Mouse (Mus musculus) kidney, adult 11 months (tissue): ENCODE results near the gene Osbpl10.

ENCODE experiments used
- DNase-seq: peaks from one replicate; pipeline ENCODE4 v3.0.0; 2022

Osbpl10 gene

DNA sequence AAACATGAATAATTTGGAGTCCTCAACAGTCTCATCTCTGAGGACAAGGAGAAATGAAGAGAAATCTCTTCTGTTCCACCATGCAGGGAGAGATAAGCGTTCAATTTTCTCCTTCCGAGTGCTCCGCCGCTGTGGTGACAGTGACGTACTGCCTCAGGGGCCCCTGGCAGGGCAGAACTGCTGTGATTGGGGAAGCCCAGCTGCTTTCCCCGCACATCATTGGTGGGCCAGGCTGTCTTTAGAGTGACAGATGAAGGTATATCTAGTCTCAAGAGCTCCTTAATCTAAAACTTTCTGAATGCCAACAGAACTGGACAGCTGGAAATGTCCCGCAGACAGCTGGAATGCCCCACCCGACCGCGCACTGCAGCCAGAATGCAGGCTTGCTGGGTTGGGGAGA lies 118.1 kb downstream of the Osbpl10 start:
- no peak for DNase-seq

DNA sequence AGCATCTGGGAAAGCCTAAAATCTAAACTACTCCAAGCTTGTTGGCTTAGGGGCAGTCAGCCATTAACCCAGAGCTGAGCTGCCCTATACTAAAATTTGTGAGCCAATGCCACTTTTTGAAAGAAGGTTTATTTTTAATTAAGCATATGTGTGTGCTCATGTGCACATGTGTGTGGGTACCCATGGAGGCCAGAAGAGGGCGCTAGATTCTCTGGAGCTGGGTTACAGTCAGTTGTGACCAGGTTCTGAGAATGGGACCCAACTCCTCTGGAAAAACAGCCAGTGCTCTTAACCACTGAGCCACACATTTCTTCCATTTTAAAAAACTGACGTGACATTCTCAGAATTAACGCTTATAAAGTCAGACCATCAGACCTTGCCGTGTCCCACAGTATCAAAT lies 119.0 kb downstream of the Osbpl10 start:
- DNase-seq = no peak

DNA sequence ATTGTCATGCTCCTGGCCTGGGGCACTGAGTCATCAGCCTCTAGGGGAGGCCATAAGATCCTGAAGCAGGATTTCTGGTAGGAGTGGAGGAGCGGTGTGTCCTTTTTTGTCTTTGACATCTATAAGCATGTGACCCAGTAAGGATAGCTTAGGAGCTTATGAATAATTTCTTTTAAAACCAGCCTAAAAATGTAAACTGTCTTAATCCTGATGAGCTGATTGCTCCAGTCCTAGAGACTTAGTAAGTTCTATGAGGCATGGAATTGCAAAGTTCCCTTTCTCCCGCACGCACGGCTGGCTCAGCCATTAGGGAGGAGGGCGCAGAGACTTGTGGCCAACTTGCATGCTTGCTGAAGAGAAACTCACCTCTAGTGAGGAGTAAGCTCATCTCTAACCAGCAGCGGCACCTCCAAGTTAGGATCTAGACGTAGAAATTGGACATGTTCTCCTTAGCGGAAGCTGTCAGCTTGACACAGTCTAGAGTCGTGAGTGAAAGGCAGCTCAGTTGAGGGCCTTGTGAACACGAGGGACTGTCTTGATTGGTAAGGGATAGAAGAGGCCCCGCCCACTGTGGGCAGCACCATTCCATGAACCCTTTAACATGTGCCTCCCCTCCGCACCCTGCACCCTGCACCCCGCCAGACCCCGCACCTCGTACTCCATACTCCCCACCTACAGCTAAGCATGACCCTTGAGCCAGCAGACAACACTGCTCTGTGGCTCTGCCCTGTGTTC lies 122.0 kb downstream of the Osbpl10 start:
- no peak for DNase-seq

DNA sequence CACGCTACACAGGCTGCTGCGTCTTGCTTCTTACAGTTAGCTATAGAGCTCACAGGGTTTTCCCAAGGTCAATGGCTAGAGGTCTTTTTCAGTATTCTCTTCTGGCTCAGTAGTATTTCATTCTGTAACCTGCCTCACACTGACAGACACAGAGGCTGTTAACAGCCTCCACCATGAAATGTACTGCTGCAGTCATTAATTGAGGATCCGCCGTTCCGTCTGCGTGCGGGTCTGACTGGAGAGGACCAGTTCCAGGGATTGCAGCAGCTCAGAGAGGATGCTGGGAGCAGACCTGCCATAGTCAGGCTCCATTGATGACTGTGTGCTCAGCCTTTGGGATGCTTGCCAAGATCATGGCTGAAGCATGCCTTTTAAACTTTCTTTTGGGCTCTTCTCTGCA lies 129.1 kb downstream of the Osbpl10 start:
- peak; percentile 23 for DNase-seq

DNA sequence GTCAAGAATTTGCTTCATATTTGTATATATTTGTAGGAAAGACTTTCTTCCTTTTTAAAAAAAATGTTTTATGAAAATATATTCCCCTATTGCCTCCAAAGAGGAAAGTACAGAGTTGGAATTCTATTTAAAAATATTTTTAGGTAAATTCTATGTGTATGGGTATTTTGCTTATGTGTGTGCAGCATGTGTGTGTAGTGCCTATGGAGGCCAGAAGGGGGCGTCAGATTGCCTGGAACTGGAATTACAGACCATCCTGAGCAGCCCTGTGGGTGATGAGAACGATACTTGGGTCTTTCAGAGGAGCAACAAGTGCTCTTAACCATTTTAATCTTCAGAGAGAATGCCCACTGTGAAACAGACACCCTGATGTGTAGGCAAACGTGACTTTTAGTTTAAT lies 132.3 kb downstream of the Osbpl10 start:
- DNase-seq = no peak

DNA sequence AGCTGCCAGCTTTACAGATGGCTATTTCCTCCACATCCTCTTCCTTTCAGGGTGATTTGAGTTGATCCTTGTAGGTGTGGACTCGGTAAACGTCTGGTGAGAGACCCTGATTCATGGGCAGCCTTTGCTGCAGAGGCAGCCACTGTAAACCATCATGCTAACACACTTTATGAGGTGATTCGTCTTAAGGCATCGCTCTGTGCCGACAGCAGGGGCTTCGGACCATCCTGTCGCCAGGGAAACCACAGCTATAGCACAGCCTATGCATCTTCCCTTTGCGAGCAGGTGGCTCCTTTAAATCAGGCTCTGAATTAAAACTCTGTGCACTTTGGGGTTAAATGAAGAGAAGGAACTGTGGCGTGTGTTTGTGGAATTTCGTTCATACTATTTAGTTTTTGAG lies 138.9 kb downstream of the Osbpl10 start:
- no peak for DNase-seq

DNA sequence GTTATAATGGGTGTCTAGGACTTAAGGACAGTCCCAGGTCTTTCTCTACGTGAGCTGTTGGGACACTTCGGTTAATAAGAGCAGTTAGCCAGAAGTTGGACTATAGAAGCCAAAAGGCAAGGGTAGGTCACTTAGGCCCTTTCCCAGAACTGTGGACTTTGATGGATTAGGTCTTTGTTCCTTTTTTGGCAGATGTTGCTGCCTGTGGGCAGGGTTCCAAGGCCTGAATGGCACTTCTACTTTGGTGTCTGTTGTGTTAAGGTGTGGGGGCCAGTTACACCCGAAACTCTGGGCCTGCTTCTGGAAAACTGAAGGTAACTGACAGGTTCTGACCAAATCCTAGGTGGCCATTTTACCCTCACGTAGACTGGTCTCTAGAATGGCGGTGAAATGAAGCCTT lies 141.9 kb downstream of the Osbpl10 start:
- peak; percentile 61 for DNase-seq

DNA sequence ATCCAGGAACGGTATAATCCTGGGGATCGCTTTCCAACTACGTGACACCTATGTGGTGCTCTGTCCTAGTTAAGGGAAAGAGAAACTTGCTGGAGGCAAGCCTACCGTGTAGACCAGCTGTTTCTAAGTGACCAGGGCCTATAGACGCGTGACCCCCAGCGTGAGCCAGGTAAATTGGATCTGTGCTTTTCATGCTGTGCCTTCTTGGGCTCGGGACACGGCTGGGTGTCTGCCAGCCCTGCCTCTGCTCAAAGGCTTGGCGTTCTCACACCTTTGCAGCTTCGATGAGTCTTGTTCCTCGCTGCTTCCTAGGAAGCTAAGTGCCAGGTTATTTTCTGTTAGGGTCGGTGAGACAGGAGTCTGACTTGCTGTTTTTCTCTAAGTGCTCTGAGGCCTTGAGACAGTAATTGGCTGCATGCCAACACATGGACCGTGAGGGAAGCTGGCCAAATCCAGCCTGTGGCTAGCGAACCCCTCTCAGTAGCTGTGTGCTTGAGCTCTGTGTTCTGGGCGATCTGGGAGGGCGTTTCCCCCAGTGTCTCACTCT lies 142.4 kb downstream of the Osbpl10 start:
- DNase-seq = peak; percentile 59

DNA sequence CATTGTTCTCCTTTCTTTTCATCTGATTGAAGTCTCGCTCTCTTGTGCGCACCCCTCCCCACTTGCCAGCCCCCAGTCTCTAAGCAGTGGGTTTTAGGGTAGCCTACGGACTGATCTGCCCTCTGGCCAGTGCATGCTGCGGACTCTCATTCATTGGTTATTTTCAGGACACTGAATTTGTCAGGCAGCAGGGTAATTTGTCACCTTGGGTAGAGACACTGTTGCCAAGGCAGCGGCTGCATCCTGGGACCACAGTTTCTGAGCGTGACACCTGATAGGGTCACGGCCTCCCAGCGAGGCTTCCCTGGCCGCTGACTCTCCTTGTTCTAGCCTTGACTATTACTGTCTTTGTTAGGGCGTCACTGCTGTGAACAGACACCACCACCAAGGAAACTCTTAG lies 149.0 kb downstream of the Osbpl10 start:
- no peak for DNase-seq

DNA sequence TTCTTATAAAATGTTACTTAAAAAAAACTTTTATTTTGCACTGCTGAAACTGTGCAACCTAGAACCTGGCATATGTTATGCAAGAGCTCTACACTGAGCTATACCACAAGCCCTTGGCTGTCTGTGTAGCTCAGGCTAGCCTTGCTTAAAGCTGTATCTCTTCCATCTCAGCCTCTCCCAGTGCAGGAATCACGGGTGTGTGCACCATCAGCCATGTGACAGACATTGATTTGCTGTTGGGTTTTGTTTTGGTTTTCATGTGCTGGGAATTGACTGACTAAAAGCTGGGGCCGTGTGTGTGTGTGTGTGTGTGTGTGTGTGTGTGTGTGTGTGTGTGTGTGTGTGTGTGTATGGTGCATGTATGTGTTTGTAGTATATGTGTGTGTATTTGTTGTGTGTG lies 155.6 kb downstream of the Osbpl10 start:
- no peak for DNase-seq

DNA sequence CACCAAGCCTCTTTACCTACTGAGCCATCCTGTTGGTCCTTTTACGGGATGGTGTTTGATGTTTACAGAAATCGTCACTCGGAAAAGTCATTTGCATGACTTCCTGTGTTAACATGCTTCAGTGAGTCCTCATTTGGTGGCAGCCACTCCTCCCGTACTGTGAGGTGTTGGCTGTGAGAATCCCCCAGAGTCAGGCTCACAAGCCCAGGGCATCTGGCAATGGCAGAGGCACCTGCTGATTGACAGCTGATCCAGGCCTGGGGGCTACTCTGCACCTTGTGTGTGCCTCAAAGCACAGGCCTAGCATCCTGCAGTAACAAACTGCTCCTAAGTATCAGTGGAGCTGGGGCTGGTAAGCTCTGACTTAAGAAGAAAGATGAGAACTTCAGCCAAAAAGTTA lies 156.4 kb downstream of the Osbpl10 start:
- DNase-seq = no peak

DNA sequence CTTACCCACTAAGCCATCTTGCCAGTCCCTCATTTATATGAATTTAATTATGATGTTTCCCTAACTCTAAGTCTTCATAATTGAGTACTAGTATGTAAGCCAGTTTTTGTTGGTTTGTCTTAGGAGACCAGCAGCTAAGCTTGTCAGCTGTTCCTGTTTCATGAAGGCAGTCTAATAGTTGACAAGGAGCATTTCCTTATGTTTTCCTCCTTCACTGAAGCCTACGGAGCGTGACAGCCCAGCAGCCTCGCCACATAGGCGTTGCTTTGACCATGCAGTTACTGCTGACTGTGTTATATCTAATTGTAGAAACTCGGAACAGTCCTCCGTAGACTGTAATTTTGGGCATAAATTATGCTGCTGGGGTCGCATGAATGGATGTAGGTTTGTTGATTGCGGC lies 157.0 kb downstream of the Osbpl10 start:
- DNase-seq = no peak

DNA sequence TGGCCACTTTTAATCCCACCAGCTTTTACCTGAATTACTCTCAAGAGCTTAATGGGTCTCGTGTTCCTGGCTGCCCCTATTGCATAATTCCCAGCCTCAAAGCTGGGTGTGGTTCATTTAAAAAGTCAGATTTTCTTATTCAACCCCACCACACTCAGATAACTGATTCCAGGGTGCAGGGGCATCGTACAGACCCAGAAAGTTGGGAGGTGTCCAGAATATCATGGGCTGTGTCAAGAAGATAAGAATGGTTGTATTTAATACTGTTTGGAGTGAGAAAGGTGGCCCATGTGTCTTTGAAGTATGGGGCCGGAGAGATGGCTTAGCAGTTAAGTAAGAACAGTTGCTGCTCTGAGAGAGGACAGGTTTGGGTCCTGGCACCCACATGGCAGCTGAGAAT lies 159.5 kb downstream of the Osbpl10 start:
- no peak for DNase-seq

DNA sequence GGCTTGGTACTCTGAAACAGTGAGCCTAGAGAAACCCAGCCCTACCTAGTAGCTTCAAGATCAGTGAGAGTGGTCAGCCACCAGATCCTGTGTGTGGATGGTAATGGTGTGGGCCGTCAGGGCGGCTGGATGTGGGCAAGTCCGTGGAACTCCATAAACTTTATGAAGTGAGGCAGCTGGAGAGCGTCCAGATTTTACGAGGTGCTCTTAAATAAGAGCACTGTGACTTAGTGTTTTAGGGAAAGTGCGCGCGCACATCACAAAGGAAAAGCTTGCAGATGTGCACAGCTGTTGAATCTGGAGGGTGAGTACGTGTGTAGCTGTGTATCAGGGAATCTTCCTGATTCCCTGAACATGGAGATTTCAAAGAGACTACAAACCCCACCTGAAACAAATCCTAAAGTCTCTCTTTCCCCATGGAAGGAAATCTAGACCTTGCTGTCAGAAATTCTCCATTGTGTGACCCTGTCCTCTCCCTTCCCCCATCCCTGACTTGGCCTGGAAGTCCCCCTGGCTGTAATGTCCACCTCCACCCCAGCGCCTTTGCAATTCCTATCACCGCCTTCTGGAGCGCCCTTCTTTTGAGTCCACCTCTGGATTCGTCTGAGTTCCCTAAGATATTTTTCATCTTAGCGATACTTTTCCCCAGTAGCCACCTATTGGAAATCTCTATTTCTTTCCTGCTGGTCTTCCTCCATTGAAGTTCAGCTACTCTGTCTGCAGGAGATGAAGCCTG lies 161.4 kb downstream of the Osbpl10 start:
- no peak for DNase-seq

DNA sequence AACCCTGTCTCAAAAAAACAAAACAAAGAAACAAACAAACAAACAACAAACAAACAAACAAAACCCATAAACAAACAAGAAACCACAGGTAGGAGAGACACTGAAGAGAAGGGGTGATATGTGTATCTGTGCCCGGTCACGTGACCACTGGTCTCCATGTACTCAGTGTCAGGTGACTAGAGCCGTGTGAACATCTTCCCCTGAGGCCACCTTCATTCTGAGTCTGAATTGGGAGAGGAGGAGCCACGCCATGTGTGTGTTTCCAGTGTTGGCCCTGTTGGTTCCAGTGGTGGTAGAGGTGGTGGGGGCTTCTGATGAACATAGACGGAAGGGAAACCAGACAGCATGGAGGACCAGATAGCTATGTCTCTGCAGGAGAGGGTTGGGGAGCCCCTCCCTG lies 168.8 kb downstream of the Osbpl10 start:
- DNase-seq = no peak

DNA sequence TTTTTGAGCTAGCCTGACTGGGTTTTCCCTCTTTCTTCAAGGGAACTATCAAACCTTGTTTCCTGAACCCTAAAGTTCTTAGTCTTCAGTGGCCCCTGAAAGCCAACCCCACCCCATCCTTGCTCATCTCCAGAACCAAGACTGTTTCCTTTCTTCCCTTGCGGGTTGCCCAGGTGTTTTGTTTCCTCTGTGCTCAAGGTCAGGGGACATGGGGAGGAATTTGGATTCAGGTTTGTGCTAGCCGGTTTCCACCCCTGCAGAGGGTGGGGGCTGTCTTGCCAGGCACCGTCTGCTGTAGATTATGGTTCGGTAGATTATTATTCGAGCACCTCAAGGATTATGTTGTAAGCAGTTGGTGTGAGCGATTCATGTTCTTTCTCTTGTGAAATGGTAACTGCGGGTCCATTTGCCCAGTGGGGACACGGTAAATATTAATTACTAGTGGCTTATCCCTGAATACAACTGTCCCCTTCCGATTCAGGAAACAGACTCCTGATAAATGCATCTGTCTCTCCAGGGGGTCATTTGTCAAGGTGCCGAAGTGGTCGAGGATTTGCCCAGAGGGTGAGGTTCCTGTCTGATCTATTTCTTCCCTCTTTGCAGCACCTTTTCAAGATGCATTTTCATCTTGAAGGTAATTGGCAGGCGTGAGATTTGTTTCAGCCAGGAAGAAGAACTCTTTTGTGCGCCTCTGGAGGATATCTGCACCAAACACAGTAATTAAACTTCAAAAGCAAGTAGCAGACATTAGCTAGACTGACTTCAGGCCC lies 169.4 kb downstream of the Osbpl10 start:
- no peak for DNase-seq

DNA sequence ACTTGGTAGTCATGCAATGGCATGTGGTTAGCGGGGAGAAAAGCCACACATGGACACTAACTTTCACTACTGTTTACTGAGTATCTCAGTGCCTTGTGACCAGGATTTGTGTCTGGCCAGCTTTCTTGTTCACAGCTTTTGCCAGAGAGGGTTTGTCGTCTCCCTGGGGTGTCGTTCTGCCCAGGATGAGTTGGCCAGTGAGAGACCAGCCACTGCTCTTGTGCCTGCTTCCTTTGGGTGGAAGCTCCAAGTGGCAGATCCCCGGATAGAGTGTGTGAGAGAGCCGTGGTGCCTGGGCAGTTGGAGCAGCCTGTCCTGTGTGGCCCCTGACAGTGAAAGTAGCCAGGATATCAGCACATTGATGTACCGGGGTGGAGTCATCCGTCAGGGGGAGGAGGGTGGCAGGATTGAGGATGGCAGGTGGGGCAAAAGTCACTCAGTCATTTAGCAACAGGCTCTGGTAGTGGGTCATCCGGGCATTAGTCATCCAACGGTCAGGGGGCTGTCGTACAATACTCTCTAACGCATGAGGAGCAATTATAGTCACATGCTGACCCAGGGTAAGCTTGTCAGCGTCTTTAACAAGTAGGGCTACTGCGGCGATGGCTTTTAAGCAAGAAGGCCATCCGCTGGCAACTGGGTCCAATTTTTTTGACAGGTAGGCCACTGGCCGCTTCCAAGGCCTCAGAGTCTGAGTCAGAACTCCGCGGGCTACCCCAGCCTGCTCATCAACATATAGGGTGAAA lies 170.8 kb downstream of the Osbpl10 start:
- DNase-seq = no peak

DNA sequence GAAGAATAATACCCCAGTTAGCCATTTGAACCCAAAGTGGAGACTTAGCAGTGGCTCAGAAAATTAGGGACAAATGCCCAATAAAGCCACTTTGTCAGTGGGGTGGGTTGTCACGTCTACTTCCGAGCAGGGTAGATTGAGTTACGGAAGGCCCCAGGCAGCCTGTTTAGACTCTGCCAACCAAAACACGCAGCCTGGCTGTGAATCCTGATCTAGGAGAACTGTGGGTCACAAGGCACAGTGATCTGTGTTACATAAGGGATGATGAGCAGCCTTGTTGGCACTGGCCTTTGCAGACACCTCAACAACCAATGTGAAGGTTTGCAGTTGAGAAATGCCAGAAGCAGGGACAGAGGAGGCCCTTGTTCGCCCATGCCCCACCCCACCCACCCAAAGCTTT lies 183.2 kb downstream of the Osbpl10 start:
- peak; percentile 55 for DNase-seq

DNA sequence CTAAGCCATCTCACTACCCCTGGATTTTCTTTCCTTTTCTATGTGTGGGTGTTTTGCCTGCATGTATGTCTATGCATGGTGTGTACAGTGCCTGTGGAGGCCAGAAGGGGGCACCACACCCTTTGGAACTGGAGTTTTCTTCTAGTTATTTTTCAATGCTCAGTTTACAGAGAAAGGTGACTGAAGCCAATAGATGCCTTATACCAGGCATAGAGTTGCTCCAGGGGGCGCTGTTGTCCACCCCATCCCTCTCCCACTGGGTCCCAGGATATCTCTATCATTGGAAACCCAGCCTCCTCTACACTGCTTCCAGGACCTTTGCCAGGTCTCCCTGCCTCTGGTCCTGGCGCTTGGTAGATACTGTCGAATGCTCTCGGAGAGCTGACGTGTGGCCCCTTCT lies 184.7 kb downstream of the Osbpl10 start:
- DNase-seq = peak; percentile 23

DNA sequence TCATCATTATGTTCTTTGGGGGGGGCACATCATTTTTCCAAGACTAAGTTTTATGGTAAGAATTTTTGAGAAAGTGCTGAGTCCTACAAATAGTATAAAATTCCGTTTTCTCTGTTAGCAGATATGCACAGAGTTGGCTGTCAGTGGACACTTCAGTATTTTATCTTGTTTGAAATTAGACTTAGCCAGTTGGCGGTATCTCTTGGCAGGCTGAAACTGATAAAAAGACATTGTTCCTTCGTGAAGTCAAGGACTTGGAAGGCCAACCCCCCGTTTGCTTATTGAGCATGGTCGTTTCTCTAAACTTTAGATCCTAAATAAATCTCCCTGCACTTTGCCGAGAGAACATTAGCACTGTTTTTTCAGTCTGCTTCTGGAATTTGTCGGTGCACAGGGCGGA lies 185.3 kb downstream of the Osbpl10 start:
- no peak for DNase-seq

DNA sequence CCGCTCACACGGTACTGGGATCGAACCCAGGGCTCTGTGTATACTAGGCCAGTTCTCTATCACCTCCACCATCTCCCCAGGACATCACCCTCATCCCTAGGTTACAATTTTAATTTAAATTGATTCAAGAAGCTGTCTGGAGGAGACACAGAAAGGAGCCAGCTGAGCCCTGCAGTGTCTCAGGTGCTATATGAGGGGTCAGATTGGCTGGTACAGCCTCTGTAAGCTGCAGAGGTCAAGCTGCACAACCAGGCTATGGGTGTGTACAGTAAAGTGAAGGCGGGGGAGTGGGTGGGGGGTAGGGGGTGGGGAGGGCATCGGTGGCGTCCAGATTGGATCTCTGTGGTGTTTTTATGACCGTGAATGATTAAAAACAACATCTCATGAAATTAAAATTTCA lies 186.0 kb downstream of the Osbpl10 start:
- no peak for DNase-seq

DNA sequence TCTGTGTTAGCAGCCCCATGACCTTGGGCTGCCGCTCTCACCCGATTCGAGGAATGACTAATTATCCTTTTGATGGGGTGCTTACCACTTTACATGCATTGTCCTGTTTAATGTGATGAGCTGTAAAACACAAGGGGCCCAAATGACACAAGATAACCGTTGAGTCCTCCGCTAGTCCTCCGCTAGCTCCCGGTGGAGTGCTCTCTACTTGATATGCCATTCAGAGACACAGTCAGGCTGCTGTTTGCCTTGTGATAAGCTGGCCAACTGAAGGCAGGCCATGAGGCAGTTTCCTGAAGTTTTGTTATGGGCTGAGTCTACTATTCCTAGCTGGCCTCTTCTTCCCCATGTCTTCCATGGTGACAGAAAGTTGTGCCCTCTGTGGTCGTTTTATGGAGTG lies 187.6 kb downstream of the Osbpl10 start:
- DNase-seq = no peak

DNA sequence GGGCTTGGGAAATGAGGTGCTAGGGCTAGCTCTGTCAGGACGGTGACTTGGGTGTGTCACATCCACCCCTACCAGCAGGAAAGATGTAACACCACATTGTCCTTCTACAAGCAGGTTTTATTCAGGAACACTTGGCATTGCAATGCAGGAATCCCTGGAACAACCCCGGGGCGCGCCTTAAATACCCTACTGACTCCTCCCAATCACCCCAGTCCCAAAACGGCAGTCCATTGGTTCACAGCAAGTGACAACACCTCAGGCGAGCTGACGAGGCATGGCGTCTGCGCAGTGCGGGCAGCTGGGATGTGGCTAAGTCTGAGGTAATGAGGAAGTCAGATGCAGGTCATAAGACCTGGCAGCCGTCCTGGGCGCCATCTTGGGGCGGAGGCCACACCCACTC lies 191.2 kb downstream of the Osbpl10 start:
- DNase-seq = no peak
